Mouse (Mus musculus): ENCODE measurements around the gene Rbfox3.

The Rbfox3 gene

GRCm38 (mm10) chr11:118905656-118906055, 5.7 kb downstream of the Rbfox3 start:
- DNase-seq, result no peak

GRCm38 (mm10) chr11:118904253-118904652, 7.1 kb downstream of the Rbfox3 start:
- DNase-seq, result no peak

GRCm38 (mm10) chr11:118899771-118900545, 11.4 kb downstream of the Rbfox3 start:
- DNase-seq, result no peak

- no peak for DNase-seq
These were observed 12.8 kb downstream of the Rbfox3 start for GRCm38 (mm10) chr11:118898643-118899042.

GRCm38 (mm10) chr11:118898156-118898555, 13.2 kb downstream of the Rbfox3 start:
- DNase-seq, result no peak

- DNase-seq, result no peak
These were observed 14.1 kb downstream of the Rbfox3 start for GRCm38 (mm10) chr11:118897114-118897841.

GRCm38 (mm10) chr11:118896032-118896675, 15.2 kb downstream of the Rbfox3 start:
- no peak for DNase-seq

GRCm38 (mm10) chr11:118894835-118895234, 16.6 kb downstream of the Rbfox3 start:
- no peak for DNase-seq

GRCm38 (mm10) chr11:118894196-118894595, 17.2 kb downstream of the Rbfox3 start:
- DNase-seq, result no peak

GRCm38 (mm10) chr11:118892876-118893275, 18.5 kb downstream of the Rbfox3 start:
- DNase-seq, result no peak

- no peak for DNase-seq
These were observed 19.9 kb downstream of the Rbfox3 start for GRCm38 (mm10) chr11:118891516-118891915.

GRCm38 (mm10) chr11:118890992-118891398, 20.4 kb downstream of the Rbfox3 start:
- DNase-seq, result no peak

GRCm38 (mm10) chr11:118890474-118890873, 20.9 kb downstream of the Rbfox3 start:
- no peak for DNase-seq

- no peak for DNase-seq
These were observed 21.9 kb downstream of the Rbfox3 start for GRCm38 (mm10) chr11:118889500-118889899.

GRCm38 (mm10) chr11:118888426-118888825, 23.0 kb downstream of the Rbfox3 start:
- DNase-seq, result no peak

- DNase-seq, result no peak
These were observed 24.2 kb downstream of the Rbfox3 start for GRCm38 (mm10) chr11:118887206-118887605.

- DNase-seq, result no peak
These were observed 25.0 kb downstream of the Rbfox3 start for GRCm38 (mm10) chr11:118886269-118886965.

GRCm38 (mm10) chr11:118885604-118886003, 25.8 kb downstream of the Rbfox3 start:
- no peak for DNase-seq

- no peak for DNase-seq
These were observed 26.3 kb downstream of the Rbfox3 start for GRCm38 (mm10) chr11:118885135-118885534.

- DNase-seq, result no peak
These were observed 28.3 kb downstream of the Rbfox3 start for GRCm38 (mm10) chr11:118883143-118883542.

GRCm38 (mm10) chr11:118881786-118882495, 29.5 kb downstream of the Rbfox3 start:
- DNase-seq, result no peak

- no peak for DNase-seq
These were observed 31.8 kb downstream of the Rbfox3 start for GRCm38 (mm10) chr11:118879466-118880150.

Measured in lung, postnatal 36 days (tissue).